Mouse (Mus musculus) ES-Bruce4 (cell line): ENCODE data around the gene Slc10a7.

ENCODE experiments used
- CTCF ChIP-seq: IDR thresholded peaks from one replicate; pipeline ENCODE4 v1.8.1; 2011; ENCODE audit warnings: low read depth, low read length
- EP300 ChIP-seq: IDR thresholded peaks from 2 replicates; pipeline ENCODE4 v1.6.1; 2011; ENCODE audit warnings: low read depth, low read length; ENCODE audit not compliant: insufficient read depth
- POLR2A ChIP-seq: IDR thresholded peaks from one replicate; pipeline ENCODE4 v1.8.1; 2011; ENCODE audit warnings: low read length; ENCODE audit not compliant: insufficient read depth

DNA sequence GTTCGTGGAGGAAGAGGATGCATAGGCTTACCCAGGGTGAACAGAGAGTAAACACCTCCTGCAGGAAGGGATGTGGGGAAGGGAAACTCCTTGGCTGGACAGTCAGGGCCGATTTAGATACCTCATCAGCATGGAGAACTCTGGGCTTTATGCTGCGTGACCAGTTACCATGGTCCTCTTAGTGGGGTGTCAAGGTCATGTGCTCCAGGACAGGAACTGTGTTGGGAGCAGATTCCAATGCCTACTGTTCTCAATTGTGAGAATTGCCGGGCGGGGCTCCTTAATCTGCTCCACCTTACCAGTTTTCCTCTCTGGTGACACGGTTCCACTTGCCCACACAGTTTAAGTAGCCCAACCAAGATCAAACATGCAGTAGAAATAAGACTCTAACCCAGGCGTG is 213.1 kb downstream of the Slc10a7 start:
- TF ChIP-seq POLR2A (no peak), EP300 (no peak), CTCF (no peak)
